Mouse (Mus musculus): ENCODE results near the gene Gnb1l. TPM values are rescaled to one million over a fixed set of nuclear protein-coding genes. Genes with fewer than 3 reads are reported as not detected.

Gnb1l gene
- polyA plus RNA-seq, 1 experiment = 13.1 TPM

- DNase-seq (ENCODE audit: low read depth, low spot score) = no peak
- 31% methylated on average over 11 of the region's 11 CpGs for WGBS
These were observed 109.7 kb downstream of the Gnb1l start for GRCm38 (mm10) chr16:18608226-18608625.

GRCm38 (mm10) chr16:18609099-18609498 is 110.6 kb downstream of the Gnb1l start:
- DNase-seq (ENCODE audit: low read depth, low spot score) = no peak
- WGBS = 82% methylated on average over 2 of the region's 2 CpGs

- WGBS = 77% methylated on average over 13 of the region's 13 CpGs
- DNase-seq (ENCODE audit: low read depth, low spot score) = no peak
These were observed 113.2 kb downstream of the Gnb1l start for GRCm38 (mm10) chr16:18611752-18612151.

DNA sequence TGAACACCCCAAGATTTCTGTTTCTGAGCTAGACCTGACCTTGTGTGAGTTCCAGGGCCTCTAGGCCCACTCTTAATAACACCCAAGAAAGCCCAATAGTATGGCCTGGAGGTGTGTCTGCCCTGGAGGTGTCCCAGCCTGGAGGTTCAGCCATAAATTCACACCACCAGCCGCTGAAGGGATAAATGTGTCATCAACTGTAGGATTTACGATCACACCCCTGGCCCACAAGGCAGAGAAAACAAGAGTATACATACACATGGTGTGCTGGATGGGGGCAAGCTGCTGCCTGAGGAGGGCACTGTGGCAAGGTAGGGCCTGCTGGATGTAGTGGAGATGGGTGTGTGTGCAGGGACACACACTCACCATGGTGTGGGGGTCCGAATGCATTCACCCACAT is 114.8 kb downstream of the Gnb1l start:
- 72% methylated on average over 3 of the region's 3 CpGs for WGBS
- DNase-seq (ENCODE audit: low read depth, low spot score) = no peak

Other genes starting within 250 kb of the Gnb1l start
- 51.4 and 55.8 TPM in 2 replicates for gene Ranbp1, start 250.0 kb upstream of the Gnb1l start, polyA plus RNA-seq (2012; rRNA removed)
- not detected in 2 replicates for gene Gm49776, start 240.4 kb upstream of the Gnb1l start, polyA plus RNA-seq (2012; rRNA removed)
- gene Dgcr8, start 209.5 kb upstream of the Gnb1l start, polyA plus RNA-seq (2012; rRNA removed) = 14.1 and 18.7 TPM in 2 replicates
- 75.6 and 80.1 TPM in 2 replicates for gene Tango2, start 150.6 kb upstream of the Gnb1l start, polyA plus RNA-seq (2012; rRNA removed)
- gene Arvcf, start 150.5 kb upstream of the Gnb1l start, polyA plus RNA-seq (2012; rRNA removed) = 11.4 and 11.6 TPM in 2 replicates
- 18.0 and 19.3 TPM in 2 replicates for gene Txnrd2, start 72.3 kb upstream of the Gnb1l start, polyA plus RNA-seq (2012; rRNA removed)
- 157 and 222 TPM in 2 replicates for gene Comt, start 71.9 kb upstream of the Gnb1l start, polyA plus RNA-seq (2012; rRNA removed)
- 5.0 and 7.9 TPM in 2 replicates for gene Rtl10, start 188 bp downstream of the Gnb1l start, polyA plus RNA-seq (2012; rRNA removed)
- gene Tbx1, start 92.0 kb downstream of the Gnb1l start, polyA plus RNA-seq (2012; rRNA removed) = 0.99 and 1.2 TPM in 2 replicates
- gene Gp1bb, start 123.7 kb downstream of the Gnb1l start, polyA plus RNA-seq (2012; rRNA removed) = 102 and 145 TPM in 2 replicates
- 90.7 and 174 TPM in 2 replicates for gene Gm49601, start 127.7 kb downstream of the Gnb1l start, polyA plus RNA-seq (2012; rRNA removed)
- gene Sept5, start 131.2 kb downstream of the Gnb1l start, polyA plus RNA-seq (2012; rRNA removed) = 373 and 445 TPM in 2 replicates

Data from large intestine, adult 2 months (tissue).